ENCODE assay signal across 25 mouse cellular contexts in the genomic region with DNA sequence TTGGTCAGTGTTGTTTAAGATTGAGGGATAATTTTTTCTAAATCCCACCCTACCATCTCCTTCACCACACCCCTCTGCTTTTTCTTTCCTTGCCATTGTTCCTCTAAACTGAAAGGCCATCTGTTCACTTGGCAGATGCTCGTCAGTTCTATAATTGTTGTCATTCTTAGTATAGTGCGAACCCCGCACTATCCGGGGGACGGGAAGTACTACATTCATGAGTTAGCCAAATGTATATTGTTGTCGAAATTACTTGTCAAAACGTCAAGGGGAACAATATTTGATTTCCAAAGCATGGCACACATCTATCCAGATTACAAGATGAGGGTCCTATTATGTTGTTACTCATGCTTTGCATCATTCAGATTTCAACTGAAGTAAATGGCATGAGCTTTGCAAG.
DNase-seq lines count a peak whose midpoint lies in the region; ATAC-seq lines count a peak whose summit lies in the region.
"Had no signal": no experiment of that assay in that cellular context is flagged by ENCODE, and none has a peak within 500 bp of the region (broad histone marks: within the 10 kb centered on the region; RNA-seq: fewer than 3 reads in every experiment).

No protein-coding gene starts in this region.

- no peak for DNase-seq in forebrain, embryonic 11.5 days (ENCODE audit: low spot score)
- peak; percentile 3 for DNase-seq in layer of hippocampus, adult 11-12 months (ENCODE audit: low spot score)
- no peak for DNase-seq in layer of hippocampus, adult 9-10 months (ENCODE audit: low spot score)
- DNase-seq in right cerebral cortex, adult 2 months (ENCODE audit: low spot score in 2 of 2) = peak; percentile 14 to 21
- DNase-seq in right cerebral cortex, postnatal 14 days = no peak
- DNase-seq in urinary bladder, postnatal 36 days (ENCODE audit: low spot score in 2 of 2) = no peak
- DNase-seq: adrenal gland, postnatal 10 days; cerebellum, adult 11 months; gastrocnemius, postnatal 25 days; heart, postnatal 4 days; kidney, adult 9 months; kidney, postnatal 25 days; thymus, postnatal 4 days had no signal

- no peaks in the 10 kb centered on the region for H3K4me1 ChIP-seq in forebrain, embryonic 12.5 days
- H3K4me1 ChIP-seq in forebrain, embryonic 11.5 days (replicated peaks; ENCODE audit: control insufficient read depth, insufficient read depth, low read length) = no peaks in the 10 kb centered on the region
- H3K4me1 ChIP-seq: embryonic facial prominence, embryonic 10.5 days; heart, embryonic 15.5 days; intestine, embryonic 15.5 days; limb, embryonic 15.5 days; liver, embryonic 15.5 days; midbrain, embryonic 15.5 days; neural tube, embryonic 15.5 days had no signal

- H3K4me3 ChIP-seq in forebrain, embryonic 12.5 days (replicated peaks) = no peak overlapping the region
- H3K4me3 ChIP-seq in forebrain, embryonic 11.5 days (ENCODE audit: low read depth, low read length) = no peak overlapping the region
- H3K4me3 ChIP-seq: embryonic facial prominence, embryonic 10.5 days; heart, embryonic 15.5 days; intestine, embryonic 15.5 days; limb, embryonic 15.5 days; liver, embryonic 15.5 days; midbrain, embryonic 15.5 days; myocyte; neural tube, embryonic 15.5 days had no signal

- peak; percentile 73 for ATAC-seq in forebrain, embryonic 12.5 days (ENCODE audit: low FRiP score)
- no peak for ATAC-seq in forebrain, embryonic 11.5 days (replicated peaks; ENCODE audit: low FRiP score)
- ATAC-seq in inflammation-experienced regulatory T-cells, adult 6 months = no peak
- ATAC-seq: activated CD4-positive, CD25-positive, alpha-beta regulatory T cell, adult 4 months; intestine, embryonic 15.5 days; midbrain, embryonic 15.5 days had no signal

- WGBS in forebrain, embryonic 12.5 days = 56% methylated on average over 7 of the region's 7 CpGs
- WGBS in forebrain, embryonic 11.5 days = 73% methylated on average over 7 of the region's 7 CpGs

- no peaks in the 10 kb centered on the region for H3K36me3 ChIP-seq in forebrain, embryonic 12.5 days (replicated peaks)
- no peaks in the 10 kb centered on the region for H3K36me3 ChIP-seq in forebrain, embryonic 11.5 days (ENCODE audit: control insufficient read depth, insufficient read depth, low read length)
- H3K36me3 ChIP-seq: embryonic facial prominence, embryonic 10.5 days; G1E; heart, embryonic 15.5 days; intestine, embryonic 15.5 days; limb, embryonic 15.5 days; liver, embryonic 15.5 days; midbrain, embryonic 15.5 days; neural tube, embryonic 15.5 days had no signal

- no peak overlapping the region for H3K9ac ChIP-seq in forebrain, embryonic 12.5 days
- H3K9ac ChIP-seq in forebrain, embryonic 11.5 days (ENCODE audit: low read length) = no peak overlapping the region
- H3K9ac ChIP-seq: heart, embryonic 15.5 days; intestine, embryonic 15.5 days; limb, embryonic 15.5 days; liver, embryonic 15.5 days; midbrain, embryonic 15.5 days; neural tube, embryonic 15.5 days had no signal

- H3K9me3 ChIP-seq in forebrain, embryonic 12.5 days = no peaks in the 10 kb centered on the region
- H3K9me3 ChIP-seq in forebrain, embryonic 11.5 days (ENCODE audit: control insufficient read depth, low read length) = no peaks in the 10 kb centered on the region
- H3K9me3 ChIP-seq: embryonic facial prominence, embryonic 10.5 days; heart, embryonic 15.5 days; intestine, embryonic 15.5 days; limb, embryonic 15.5 days; liver, embryonic 15.5 days; midbrain, embryonic 15.5 days; neural tube, embryonic 15.5 days had no signal

- H3K27ac ChIP-seq in forebrain, embryonic 12.5 days = no peak overlapping the region
- no peak overlapping the region for H3K27ac ChIP-seq in forebrain, embryonic 11.5 days (ENCODE audit: low read depth, low read length)
- H3K27ac ChIP-seq: embryonic facial prominence, embryonic 10.5 days; heart, embryonic 15.5 days; intestine, embryonic 15.5 days; limb, embryonic 15.5 days; liver, embryonic 15.5 days; midbrain, embryonic 15.5 days; neural tube, embryonic 15.5 days had no signal

- no peak overlapping the region for H3K4me2 ChIP-seq in forebrain, embryonic 12.5 days
- no peak overlapping the region for H3K4me2 ChIP-seq in forebrain, embryonic 11.5 days (ENCODE audit: low read depth, low read length, severe bottlenecking)
- H3K4me2 ChIP-seq: heart, embryonic 15.5 days; intestine, embryonic 15.5 days; limb, embryonic 15.5 days; liver, embryonic 15.5 days; midbrain, embryonic 15.5 days; neural tube, embryonic 15.5 days had no signal

- H3K27me3 ChIP-seq in forebrain, embryonic 12.5 days = no peaks in the 10 kb centered on the region
- H3K27me3 ChIP-seq in forebrain, embryonic 11.5 days (ENCODE audit: control insufficient read depth, insufficient read depth, low read length) = no peaks in the 10 kb centered on the region
- H3K27me3 ChIP-seq: heart, embryonic 15.5 days; intestine, embryonic 15.5 days; limb, embryonic 15.5 days; liver, embryonic 15.5 days; midbrain, embryonic 15.5 days; neural tube, embryonic 15.5 days had no signal

Comparison
In these comparisons a context has a peak if more than half of its experiments do, and no peak if none do; other contexts are left out.
1. DNase-seq: peak in layer of hippocampus, adult 11-12 months (single experiment) and right cerebral cortex, adult 2 months (2 of 2); none in forebrain, embryonic 11.5 days (single experiment), layer of hippocampus, adult 9-10 months (single experiment), right cerebral cortex, postnatal 14 days (single experiment) and urinary bladder, postnatal 36 days (0 of 2).